Mouse (Mus musculus) midbrain, embryonic 11.5 days (tissue): ENCODE measurements around the gene Cwc25. TPM values are rescaled to one million over a fixed set of nuclear protein-coding genes. Genes with fewer than 3 reads are reported as not detected.

ENCODE experiments used
- ATAC-seq: fragments of 200-750 bp; cut with Nextera tagmentation; 2 replicates; pipeline ENCODE4 v1.8.0; 2017; ENCODE audit warnings: moderate TSS enrichment, moderate library complexity; ENCODE audit not compliant: low FRiP score
- DNase-seq: peaks from one replicate; pipeline ENCODE4 v3.0.0; 2015; ENCODE audit warnings: low spot score; ENCODE audit errors: missing footprints
- H3K27ac ChIP-seq: fragments of 300-500 bp; sonication (generic); 2 replicates; pipeline ENCODE4 v1.5.1; 2014; ENCODE audit warnings: low read depth, low read length
- H3K27me3 ChIP-seq: fragments of 300-500 bp; sonication (generic); 2 replicates; pipeline ENCODE4 v1.6.1; 2014; ENCODE audit warnings: mild to moderate bottlenecking, low read length, moderate library complexity, mixed read lengths; ENCODE audit not compliant: control insufficient read depth, insufficient read depth
- H3K36me3 ChIP-seq: fragments of 300-500 bp; sonication (generic); 2 replicates; pipeline ENCODE4 v1.6.1; 2014; ENCODE audit warnings: mild to moderate bottlenecking, low read length, moderate library complexity, mixed read lengths; ENCODE audit not compliant: control insufficient read depth, insufficient read depth
- H3K4me1 ChIP-seq: fragments of 300-500 bp; sonication (generic); 2 replicates; pipeline ENCODE4 v1.6.1; 2014; ENCODE audit warnings: low read length; ENCODE audit not compliant: control insufficient read depth, insufficient read depth
- H3K4me2 ChIP-seq: fragments of 300-500 bp; sonication (generic); 2 replicates; pipeline ENCODE4 v1.6.1; 2014; ENCODE audit warnings: mild to moderate bottlenecking, moderate library complexity
- H3K4me3 ChIP-seq: fragments of 300-500 bp; sonication (generic); 2 replicates; pipeline ENCODE4 v1.5.1; 2014; ENCODE audit warnings: low read depth, low read length
- H3K9ac ChIP-seq: fragments of 300-500 bp; sonication (generic); 2 replicates; pipeline ENCODE4 v1.6.1; 2014; ENCODE audit warnings: low read length
- H3K9me3 ChIP-seq: fragments of 300-500 bp; sonication (generic); 2 replicates; pipeline ENCODE4 v1.6.1; 2016; ENCODE audit warnings: low read length; ENCODE audit not compliant: control insufficient read depth
- WGBS: fragments of 180-500 bp; shearing (Covaris S2); extraction: QIAGEN DNeasy Blood & Tissue Kit; methylation state at CpG from one replicate; pipeline ENCODE4 v1.1.7; 2014; 5-methylcytosine and 5-hydroxymethylcytosine counted together
- polyA plus RNA-seq: library from polyadenylated mRNA; unstranded; fragments of >200 nt; fragmentation: Nextera tagmentation; extraction: Ambion mirVana; gene quantifications from 2 replicates; pipeline ENCODE4 v1.2.1, GENCODE M21; 2014

The Cwc25 gene
- polyA plus RNA-seq, 1 experiment from 2014 or later: 12.6 TPM

DNA sequence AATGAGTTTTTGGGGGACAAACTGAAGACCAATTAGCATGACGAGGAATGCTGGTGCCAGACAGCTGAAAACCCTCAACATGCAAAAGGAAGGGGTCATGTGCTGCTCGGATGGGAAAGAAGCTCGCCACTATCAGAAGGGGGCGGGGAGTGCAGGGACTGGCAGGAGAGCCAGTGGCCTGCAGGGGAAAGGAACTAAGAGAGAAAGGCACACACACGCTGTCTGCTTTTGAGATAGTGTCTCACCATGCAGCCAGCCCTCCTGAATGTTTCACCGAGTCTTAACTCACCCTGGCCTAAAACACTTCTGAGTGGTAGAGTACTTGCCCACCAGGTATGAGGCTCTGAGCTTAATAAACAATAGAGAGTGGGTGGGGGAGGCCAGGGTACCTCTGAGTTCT lies 7.4 kb downstream of the Cwc25 start:
- no peak overlapping the region for H3K27ac ChIP-seq
- H3K4me2 ChIP-seq: no peak overlapping the region
- no peaks in the 10 kb centered on the region for H3K4me1 ChIP-seq
- no peak for ATAC-seq
- 90% methylated on average over 6 of the region's 6 CpGs for WGBS
- peak; percentile 69 for DNase-seq
- H3K9me3 ChIP-seq: no peaks in the 10 kb centered on the region
- peaks cover 11% of the 10 kb centered on the region for H3K36me3 ChIP-seq
- no peaks in the 10 kb centered on the region for H3K27me3 ChIP-seq
- H3K4me3 ChIP-seq: no peak overlapping the region
- no peak overlapping the region for H3K9ac ChIP-seq

DNA sequence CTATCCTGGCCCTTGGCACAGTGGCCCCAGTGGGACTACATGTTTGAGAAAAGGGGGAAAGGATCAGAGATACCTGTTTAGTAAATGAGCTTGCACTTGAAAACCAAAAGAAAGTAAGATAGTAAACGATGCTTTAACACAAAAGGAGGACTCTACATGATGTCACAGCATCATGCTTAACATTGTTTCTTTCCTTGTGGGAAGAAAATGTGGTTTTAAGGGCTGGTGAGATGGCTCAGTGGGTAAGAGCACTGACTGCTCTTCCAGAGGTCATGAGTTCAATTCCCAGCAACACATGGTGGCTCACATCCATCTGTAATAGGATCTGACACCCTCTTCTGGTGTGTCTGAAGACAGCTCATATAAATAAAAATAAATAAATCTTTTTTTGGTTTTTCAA lies 8.2 kb downstream of the Cwc25 start:
- peak; percentile 37 for DNase-seq

DNA sequence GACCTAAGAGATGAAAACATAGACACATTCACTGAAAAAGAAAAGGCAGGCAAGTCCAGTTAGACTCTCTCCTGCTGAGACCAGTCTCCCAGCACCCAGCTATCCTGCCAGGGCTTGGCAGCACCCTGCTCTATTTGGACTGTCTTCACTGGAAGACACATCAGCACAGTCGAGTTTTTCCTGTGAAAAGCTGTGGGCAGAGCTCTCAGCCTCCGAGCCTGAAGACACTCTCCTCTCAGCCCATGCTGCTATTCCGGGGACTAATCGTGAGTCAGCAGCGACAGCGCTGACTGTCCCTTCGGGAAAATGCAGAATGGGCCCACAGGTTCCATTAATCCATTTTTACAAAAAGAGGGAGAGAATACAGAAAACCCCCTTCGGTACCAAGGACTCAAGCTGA lies 13.1 kb downstream of the Cwc25 start:
- H3K27me3 ChIP-seq: no peaks in the 10 kb centered on the region
- WGBS: 94% methylated on average over 8 of the region's 8 CpGs
- no peak overlapping the region for H3K27ac ChIP-seq
- peaks cover 25% of the 10 kb centered on the region for H3K36me3 ChIP-seq
- no peaks in the 10 kb centered on the region for H3K4me1 ChIP-seq
- peak; percentile 57 for DNase-seq
- H3K9ac ChIP-seq: no peak overlapping the region
- H3K4me3 ChIP-seq: no peak overlapping the region
- no peaks in the 10 kb centered on the region; the same call in 1 of the 2 replicates for H3K9me3 ChIP-seq
- ATAC-seq: no peak
- no peak overlapping the region for H3K4me2 ChIP-seq

More for the DNA sequence above, 8.2 kb downstream of the Cwc25 start:
- Histone ChIP-seq H3K27me3 (no peaks in the 10 kb centered on the region), H3K27ac (no peak overlapping the region), H3K4me1 (no peaks in the 10 kb centered on the region), H3K36me3 (peaks cover 10% of the 10 kb centered on the region), H3K4me3 (no peak overlapping the region), H3K4me2 (no peak overlapping the region), H3K9ac (no peak overlapping the region), H3K9me3 (no peaks in the 10 kb centered on the region)
- WGBS: 91% methylated on average over 1 of the region's 1 CpGs
- no peak for ATAC-seq

DNA sequence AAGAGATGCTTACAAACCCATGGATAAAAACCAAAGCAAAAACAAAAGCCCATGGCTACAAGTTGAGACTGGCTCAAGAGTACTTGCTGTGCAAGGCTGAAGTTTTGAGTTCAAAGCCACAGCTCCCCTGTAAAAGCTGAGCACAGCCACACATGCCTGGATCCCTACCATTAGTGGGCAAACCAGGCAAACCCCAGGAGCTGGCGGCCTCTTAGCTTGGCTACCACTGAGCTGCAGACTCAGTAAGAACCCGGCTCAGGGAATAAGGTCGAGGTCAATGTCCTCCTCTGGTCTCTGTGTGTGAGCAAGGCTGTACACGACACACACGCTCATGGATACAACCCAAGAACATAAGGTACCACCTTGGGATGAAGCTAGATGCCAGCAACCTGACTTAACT lies 17.9 kb downstream of the Cwc25 start:
- WGBS: 87% methylated on average over 5 of the region's 5 CpGs
- no peak overlapping the region for H3K4me2 ChIP-seq
- peak; percentile 57 for DNase-seq
- no peaks in the 10 kb centered on the region; the same call in 1 of the 2 replicates for H3K9me3 ChIP-seq
- no peaks in the 10 kb centered on the region for H3K27me3 ChIP-seq
- H3K27ac ChIP-seq: no peak overlapping the region
- H3K4me1 ChIP-seq: peaks cover 4% of the 10 kb centered on the region
- no peak overlapping the region for H3K9ac ChIP-seq
- ATAC-seq: no peak
- no peak overlapping the region for H3K4me3 ChIP-seq
- peaks cover 29% of the 10 kb centered on the region for H3K36me3 ChIP-seq

DNA sequence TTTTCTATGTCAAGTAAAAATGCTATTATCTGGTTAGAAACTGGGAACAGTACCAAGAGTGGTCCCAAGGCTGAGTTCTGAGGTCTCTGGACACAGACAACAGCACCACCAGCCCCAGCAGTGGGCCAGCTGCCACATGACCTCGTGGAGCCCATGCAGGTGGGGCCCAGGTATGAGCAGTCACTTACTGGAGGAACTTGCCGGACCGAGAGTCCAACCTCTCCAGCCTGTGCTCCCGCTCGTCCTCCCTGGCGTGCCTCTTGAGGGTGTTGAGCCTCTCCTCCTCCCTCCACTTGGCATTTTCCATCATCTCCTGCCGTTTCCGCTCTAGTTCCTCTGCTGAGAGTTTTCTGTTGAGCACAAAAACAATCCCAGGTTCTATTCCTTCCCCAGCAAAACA lies 18.6 kb downstream of the Cwc25 start:
- H3K4me2 ChIP-seq: no peak overlapping the region
- H3K27ac ChIP-seq: no peak overlapping the region
- peaks cover 27% of the 10 kb centered on the region for H3K36me3 ChIP-seq
- no peaks in the 10 kb centered on the region; the same call in 1 of the 2 replicates for H3K9me3 ChIP-seq
- DNase-seq: peak; percentile 70
- H3K9ac ChIP-seq: no peak overlapping the region
- H3K4me3 ChIP-seq: no peak overlapping the region
- WGBS: 92% methylated on average over 8 of the region's 8 CpGs
- peaks cover 12% of the 10 kb centered on the region for H3K4me1 ChIP-seq
- ATAC-seq: no peak
- no peaks in the 10 kb centered on the region for H3K27me3 ChIP-seq

DNA sequence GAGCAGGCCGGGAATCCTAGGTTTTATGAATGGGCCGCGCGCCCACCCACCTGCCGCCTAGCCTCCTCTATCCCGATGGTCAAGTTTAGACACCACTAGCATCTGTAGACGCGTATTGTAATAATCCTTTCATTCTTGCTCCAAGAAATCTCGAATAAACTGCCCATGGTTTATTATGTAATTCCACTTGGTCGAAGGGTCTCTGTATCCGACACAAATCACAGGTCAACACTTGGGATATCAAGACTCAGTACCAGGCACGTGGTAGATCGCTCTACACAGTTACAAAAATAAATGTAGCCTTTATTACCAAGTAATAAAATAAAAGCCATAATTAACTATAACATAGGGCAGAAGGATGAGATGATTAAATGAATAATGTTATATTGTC lies 21.0 kb downstream of the Cwc25 start:
- Histone ChIP-seq H3K27ac (no peak overlapping the region), H3K4me3 (peak overlapping the region; percentile 62), H3K27me3 (no peaks in the 10 kb centered on the region), H3K4me1 (peaks cover 14% of the 10 kb centered on the region), H3K4me2 (peak overlapping the region; percentile 41), H3K9me3 (no peaks in the 10 kb centered on the region), H3K36me3 (peaks cover 13% of the 10 kb centered on the region), H3K9ac (no peak overlapping the region)
- WGBS: 14% methylated on average over 13 of the region's 13 CpGs
- ATAC-seq (no peak), DNase-seq (no peak)

DNA sequence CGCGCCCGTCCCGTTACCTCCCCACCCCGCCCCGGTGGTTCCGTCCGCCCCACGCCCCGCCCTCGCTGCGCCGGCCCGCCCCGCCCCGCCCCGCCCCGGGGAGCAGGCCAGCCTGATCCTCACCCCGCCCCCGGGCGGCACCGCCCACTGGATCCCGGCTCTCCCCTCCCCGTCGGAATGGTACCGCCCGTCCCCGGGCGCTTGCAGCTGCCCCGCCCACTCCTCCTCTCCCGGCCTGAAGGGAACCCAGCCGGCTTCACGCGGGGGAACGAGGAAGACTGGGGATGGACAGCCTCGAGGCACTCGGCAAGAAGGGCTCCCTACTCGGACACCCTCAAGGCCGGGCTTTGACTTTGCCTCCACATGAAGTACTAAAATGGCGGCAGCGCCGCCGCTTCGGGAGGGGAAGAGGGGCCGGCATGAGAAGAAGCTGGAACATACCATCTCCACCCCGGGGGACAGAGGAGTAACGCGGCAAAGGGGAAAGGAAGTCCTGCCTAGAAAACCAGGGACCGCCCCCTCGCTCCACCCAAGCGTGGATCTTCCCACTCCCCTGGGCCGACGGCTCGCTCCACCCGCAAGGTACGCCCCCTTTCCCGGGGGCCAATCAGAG lies 21.5 kb downstream of the Cwc25 start:
- H3K4me1 ChIP-seq: peaks cover 14% of the 10 kb centered on the region
- peak overlapping the region; percentile 62 for H3K4me3 ChIP-seq
- under 1% methylated on average over 47 of the region's 57 CpGs for WGBS
- peak overlapping the region; percentile 82 for H3K4me2 ChIP-seq
- ATAC-seq (peak; percentile 97), DNase-seq (peak; percentile 100)
- H3K9me3 ChIP-seq: no peaks in the 10 kb centered on the region
- H3K36me3 ChIP-seq: peaks cover 10% of the 10 kb centered on the region; the same call in 1 of the 2 replicates
- peak overlapping the region; percentile 92 for H3K9ac ChIP-seq
- H3K27ac ChIP-seq: peak overlapping the region; percentile 89
- H3K27me3 ChIP-seq: no peaks in the 10 kb centered on the region

DNA sequence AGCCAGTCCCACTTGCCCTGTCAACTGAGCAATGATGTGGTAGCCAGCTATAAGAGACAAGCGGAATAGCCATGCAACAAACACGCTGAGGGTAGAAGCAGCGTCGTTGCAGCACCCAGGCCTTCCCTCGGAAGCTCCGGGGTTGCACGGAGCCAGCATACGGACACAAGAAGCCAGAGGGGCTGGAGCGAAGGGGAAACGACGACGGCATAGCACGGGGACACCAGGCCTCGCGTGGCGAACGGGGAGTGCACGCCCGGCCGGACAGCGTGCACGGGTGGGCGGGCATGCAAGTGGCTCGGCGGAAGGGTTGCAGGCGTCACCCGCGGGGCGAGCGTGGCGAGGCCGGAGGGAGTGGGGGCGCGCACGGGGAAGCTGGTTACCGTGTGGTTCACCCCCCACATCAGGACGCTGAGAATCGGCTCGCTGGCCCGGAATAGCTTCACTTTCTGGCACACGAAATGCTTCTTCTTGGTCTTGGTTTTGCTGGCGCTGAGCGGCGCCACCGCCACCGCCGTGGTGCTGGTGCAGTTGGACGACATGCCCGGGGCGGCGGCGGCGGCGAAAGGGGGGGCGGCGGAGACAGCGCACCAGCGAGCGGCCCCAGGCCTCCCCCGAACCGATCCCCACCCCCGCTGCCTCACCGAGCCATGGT lies 22.2 kb downstream of the Cwc25 start, which contains the start of gene Pip4k2b:
Gene Pip4k2b (minus strand): TSS at position 642 of the 655 bp plus-strand sequence.
- peaks cover 14% of the 10 kb centered on the region for H3K4me1 ChIP-seq
- H3K4me3 ChIP-seq: peak within 1 kb of the TSS; percentile 62
- peak; percentile 95 for DNase-seq
- WGBS: under 1% methylated on average over 49 of the region's 63 CpGs
- peak within 1 kb of the TSS; percentile 89 for H3K27ac ChIP-seq
- H3K36me3 ChIP-seq: peaks cover 10% of the 10 kb centered on the region; the same call in 1 of the 2 replicates
- no peaks in the 10 kb centered on the region for H3K27me3 ChIP-seq
- H3K9me3 ChIP-seq: no peaks in the 10 kb centered on the region
- peak; percentile 36; the same call in 1 of the 2 replicates for ATAC-seq
- peak within 1 kb of the TSS; percentile 82 for H3K4me2 ChIP-seq
- peak within 1 kb of the TSS; percentile 92 for H3K9ac ChIP-seq

DNA sequence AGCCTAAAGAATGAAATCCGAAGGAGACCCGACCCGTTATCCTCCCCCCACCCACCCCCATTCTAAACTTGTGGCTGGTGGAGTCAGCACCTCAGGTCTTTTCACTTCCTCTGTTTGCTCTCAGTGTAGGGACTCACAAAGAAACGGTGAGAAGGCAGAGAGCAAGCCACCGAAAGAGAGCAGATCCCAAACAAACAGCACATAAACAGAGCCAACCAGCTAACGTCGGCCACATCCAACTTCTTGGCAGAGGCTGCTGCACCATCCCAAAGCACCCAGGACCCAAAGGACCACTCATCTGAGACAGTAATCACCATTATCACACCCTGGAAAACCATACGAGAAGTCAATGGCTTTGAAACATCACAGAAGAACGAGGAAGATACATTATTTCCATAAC lies 22.9 kb downstream of the Cwc25 start:
- peak overlapping the region; percentile 82 for H3K9ac ChIP-seq
- no peak for ATAC-seq
- H3K4me1 ChIP-seq: peaks cover 14% of the 10 kb centered on the region
- no peaks in the 10 kb centered on the region for H3K27me3 ChIP-seq
- peak overlapping the region; percentile 82 for H3K4me2 ChIP-seq
- H3K36me3 ChIP-seq: peaks cover 10% of the 10 kb centered on the region; the same call in 1 of the 2 replicates
- no peak overlapping the region for H3K27ac ChIP-seq
- peak overlapping the region; percentile 62 for H3K4me3 ChIP-seq
- no peaks in the 10 kb centered on the region for H3K9me3 ChIP-seq
- WGBS: 50% methylated on average over 9 of the region's 9 CpGs
- peak; percentile 67 for DNase-seq
